Mouse (Mus musculus) Patski (cell line): ENCODE data around the gene Zbtb7b. TPM values are rescaled to one million over a fixed set of nuclear protein-coding genes. Genes with fewer than 3 reads are reported as not detected.

ENCODE experiments used
- ATAC-seq: fragments of 100-300 bp; one replicate; pipeline ENCODE4 v1.8.0; 2021
- CTCF ChIA-PET: fragments of 350-600 bp; sonication (Branson Sonifier 250); formaldehyde crosslinking; loops from one replicate; lab custom pipeline; 2022; ENCODE audit warnings: inconsistent platforms; lab: Charles Lee
- POLR2A ChIA-PET: fragments of 350-600 bp; sonication (Branson Sonifier 250); formaldehyde crosslinking; loops from one replicate; lab custom pipeline; 2022; ENCODE audit warnings: antibody characterized with exemption, inconsistent platforms; lab: Charles Lee
- DNase-seq: peaks from one replicate; pipeline ENCODE4 v3.0.0-alpha.2; 2011; ENCODE audit warnings: low read depth, low spot score
- H3K27me3 ChIP-seq: fragments of 371-371 bp; one replicate; pipeline ENCODE4 v1.5.1; 2021
- CTCF ChIP-seq: fragments of 100-300 bp; IDR thresholded peaks from one replicate; pipeline ENCODE4 v1.5.1; 2021
- in situ Hi-C: fragments of 300-500 bp; cut with MboI; formaldehyde crosslinking; loops from 3 replicates; pipeline ENCODE4 v1.11.1; 2018; ENCODE audit warnings: low pct_unique_long_range_greater_than_20kb, mixed read lengths
- polyA plus RNA-seq: library from polyadenylated mRNA; unstranded; gene quantifications from one replicate; pipeline ENCODE4 v1.2.3, GENCODE M21; 2021

Zbtb7b gene
- polyA plus RNA-seq, 1 experiment from 2014 or later: 73.7 TPM

DNA sequence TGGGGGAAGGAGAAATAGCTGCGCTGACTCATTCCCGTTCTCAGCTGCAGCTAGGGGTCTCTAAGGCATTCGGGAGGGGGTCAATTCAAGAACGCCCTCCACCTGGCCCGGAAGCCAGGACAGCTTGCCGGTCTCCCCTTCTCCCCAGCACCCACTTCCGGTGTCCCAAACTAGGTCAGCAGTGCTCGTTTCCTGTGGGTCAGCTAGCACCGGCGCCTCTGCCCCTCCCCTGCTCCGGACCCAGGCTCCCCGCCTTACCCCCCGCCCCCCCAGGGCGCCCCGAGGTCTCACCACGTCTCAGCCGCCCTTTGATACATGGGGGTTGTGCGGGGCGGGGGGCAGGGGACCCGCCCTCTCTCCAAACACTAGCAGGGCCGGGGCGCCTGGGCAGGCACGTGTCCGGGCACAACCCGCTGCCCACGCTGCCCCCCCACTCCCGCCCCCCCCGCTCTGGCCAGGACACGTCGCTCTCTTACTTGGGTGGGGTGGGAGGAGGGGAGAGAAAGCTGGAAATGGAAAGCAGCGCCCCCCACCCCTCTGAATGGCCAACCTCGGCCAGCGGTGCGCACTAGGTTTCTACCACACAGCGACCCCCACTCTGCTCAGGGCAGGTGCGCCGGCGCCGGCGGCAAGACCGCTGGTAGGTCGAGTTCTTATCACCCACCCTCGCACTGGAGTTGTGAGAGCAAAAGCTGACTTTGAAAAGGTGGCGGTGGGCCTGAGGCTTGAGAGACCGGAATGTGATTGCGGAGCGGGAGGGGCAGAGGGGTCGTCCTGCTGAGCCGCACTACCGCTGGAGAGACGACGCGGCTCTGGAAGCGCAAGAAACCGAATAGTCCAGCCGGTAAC is 2.7 kb downstream of the Zbtb7b start:
- no peak for TF ChIP-seq CTCF
- in situ Hi-C loops: no loop called here
- ChIA-PET POLR2A (interaction anchor here (0.6 to 8.2 kb wide), 14 partner anchors 14 to 689 kb away, joined by 3 to 56 read pairs (median 4); partner anchors contain the start of genes Efna1 and Flad1), CTCF (interaction anchor here (1.2 to 2.1 kb wide), 9 partner anchors 10 to 94 kb away, joined by 3 to 11 read pairs (median 5); no protein-coding TSS in a partner anchor)
- ATAC-seq (no peak), DNase-seq (no peak)
- H3K27me3 ChIP-seq: no peaks in the 10 kb centered on the region

DNA sequence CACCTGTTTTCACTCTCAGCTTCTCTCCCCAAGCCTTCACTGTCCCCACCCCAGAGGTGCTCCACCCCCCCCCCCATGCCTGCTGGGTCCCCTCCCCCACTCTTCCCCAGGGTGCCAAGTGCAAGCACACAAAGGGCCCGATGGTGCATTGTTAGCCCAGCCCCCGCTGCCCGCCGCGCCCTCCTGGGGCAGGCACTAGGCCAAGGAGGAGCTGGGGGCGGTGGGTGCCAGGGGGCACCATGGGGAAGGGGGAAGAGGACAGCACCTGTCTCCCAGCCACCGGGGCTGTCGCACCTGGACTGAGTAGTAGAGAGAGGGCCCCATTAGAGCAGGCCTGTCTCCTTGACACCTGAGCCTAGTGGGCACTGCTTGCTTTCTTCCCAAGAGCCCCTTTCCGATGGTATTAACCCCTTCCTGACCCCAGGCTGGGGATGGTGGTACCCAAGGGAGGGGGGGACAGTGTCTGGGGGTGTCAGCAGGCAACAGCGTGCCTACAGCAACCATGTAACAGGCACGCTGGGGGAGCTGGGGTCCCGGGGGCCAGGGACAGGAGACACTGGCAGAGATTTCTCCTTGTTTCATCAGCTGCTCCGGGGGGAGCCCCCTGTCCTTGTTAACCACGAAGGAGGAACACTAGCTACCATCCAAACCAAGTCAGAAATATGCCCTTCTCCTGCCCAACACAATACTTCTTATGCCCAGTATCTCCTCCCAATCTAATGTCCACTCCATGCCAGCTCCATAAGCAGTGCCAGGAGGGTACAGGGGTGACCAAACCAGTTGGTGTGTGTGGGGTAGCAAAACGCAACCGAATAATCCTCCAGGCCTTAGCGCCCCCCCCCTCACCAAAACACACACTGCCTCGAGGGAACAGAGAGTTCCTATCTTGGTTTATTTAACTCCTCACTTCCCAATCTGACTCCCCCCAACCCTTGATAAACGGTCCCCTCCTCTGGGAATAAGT is 3.6 kb downstream of the Zbtb7b start:
- ATAC-seq (no peak), DNase-seq (no peak)
- ChIA-PET CTCF (interaction anchor here (1.2 to 2.1 kb wide), 7 partner anchors 9 to 51 kb away, joined by 3 to 11 read pairs (median 5); no protein-coding TSS in a partner anchor), POLR2A (interaction anchor here (0.5 to 8.2 kb wide), 13 partner anchors 9 to 690 kb away, joined by 3 to 56 read pairs (median 4); partner anchors contain the start of gene Flad1)
- no peak for TF ChIP-seq CTCF
- H3K27me3 ChIP-seq: no peaks in the 10 kb centered on the region
- in situ Hi-C loops: no loop called here

DNA sequence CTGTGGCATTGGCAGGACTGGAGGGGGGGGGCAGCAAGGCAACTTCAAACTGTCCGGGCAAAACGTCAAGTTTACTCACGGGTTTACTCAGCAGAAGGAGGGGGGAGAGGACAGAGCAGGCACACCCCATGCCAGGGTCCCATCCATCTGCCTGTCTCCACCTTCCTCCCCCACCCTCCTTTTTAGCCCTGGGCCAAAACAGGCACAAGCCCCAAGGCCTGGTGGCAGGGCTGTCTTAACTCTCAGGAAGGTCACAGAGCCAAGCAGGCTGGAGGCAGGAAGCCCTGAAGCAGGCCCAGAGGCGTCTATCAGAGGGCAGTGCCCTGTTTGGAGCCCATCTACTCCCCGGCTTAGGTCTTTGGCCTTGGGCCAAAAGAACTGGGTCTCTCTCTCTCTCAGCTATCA is 4.5 kb downstream of the Zbtb7b start:
- in situ Hi-C loops: no loop called here
- DNase-seq: no peak
- H3K27me3 ChIP-seq: no peaks in the 10 kb centered on the region

DNA sequence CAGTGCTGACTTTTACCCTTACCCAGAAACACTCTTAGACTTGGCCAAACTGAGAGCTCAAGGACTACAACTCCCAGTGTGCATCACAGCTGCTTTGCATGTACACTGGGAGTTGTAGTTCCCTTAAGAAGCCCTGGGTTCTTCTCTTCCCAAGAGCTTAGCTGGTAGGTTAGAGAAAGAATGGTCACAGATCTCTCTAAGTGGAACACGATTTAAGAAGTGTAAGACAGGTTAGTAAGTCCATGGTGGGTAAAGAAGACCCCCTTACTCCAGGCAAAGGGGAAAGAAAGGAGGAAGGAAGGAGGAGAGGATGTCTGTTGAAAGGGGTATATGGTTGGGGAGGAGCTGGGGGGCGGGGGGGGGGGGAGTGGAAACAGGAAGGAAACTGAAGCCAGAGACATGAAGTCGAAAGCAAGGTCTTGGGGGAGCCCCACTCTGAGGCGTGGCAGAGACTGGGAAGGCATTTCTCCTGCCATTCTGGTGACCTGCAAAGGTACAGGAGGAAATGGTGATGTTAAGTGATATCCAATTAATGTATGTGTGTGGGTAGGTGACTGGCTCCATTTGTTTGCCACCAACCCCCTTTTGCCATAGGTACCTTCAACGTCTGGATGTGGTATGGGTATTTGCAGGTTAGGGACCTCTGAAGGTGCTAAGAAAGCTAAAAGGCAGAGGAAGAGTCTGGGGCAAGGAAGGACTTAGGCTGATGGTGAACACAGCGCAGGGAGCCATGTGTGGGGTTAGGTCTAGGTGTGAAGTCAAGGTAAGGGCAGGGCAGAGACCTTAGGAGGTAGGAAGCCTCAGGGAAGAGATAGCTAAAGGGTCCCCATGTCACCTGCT is 5.5 kb downstream of the Zbtb7b start:
- TF ChIP-seq CTCF: no peak
- no peak for ATAC-seq
- POLR2A ChIA-PET: interaction anchor here (2.1 to 8.2 kb wide), 2 partner anchors 12 to 32 kb away, joined by 12 to 56 read pairs; no protein-coding TSS in a partner anchor

More for the DNA sequence above, 4.5 kb downstream of the Zbtb7b start:
- ChIA-PET POLR2A (interaction anchor here (0.8 to 8.2 kb wide), 4 partner anchors 8 to 39 kb away, joined by 3 to 56 read pairs (median 8); no protein-coding TSS in a partner anchor), CTCF (interaction anchor here (1.2 to 2.0 kb wide), 2 partner anchors 12 to 50 kb away, joined by 3 to 5 read pairs; no protein-coding TSS in a partner anchor)
- TF ChIP-seq CTCF: no peak
- no peak for ATAC-seq

DNA sequence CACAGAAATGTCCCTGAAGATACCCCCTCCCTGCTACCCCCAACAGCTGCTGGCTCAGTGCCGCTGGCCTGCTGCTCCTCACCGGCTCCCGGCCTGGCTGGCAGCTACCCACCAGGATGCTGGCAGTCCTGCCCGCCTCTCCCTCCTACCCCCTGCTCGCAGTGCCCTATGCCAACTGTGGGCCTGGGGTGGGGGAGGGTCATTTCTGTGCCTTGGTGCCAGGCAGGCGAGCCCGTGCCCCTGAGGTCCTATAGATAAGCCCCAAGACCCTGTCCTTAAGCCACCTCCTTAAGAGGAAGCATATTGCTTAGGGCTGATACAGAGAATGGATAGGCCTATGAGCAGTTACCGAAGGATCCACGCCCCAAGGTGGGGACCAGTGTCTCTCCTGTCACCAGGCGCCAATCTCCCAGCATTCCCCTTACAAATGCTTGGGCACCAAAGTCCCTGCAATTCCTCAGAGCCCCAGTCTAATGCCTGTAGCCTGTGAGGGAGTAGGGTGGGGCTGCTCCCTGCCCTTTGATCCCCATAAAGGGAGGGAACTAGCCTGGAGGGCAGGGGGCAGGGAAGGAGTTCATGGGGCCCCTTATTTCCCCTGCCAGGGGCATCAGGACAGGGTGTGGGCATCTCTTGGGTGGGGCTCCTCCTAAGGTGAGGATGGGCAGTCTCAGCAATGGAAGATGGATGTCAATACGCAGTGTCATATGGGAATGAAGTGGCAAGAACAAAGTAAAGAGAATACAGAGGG is 6.3 kb downstream of the Zbtb7b start:
- ATAC-seq (no peak), DNase-seq (no peak)
- ChIA-PET POLR2A (interaction anchor here (1.3 kb wide), 1 partner anchor 15 kb away, joined by 6 read pairs; no protein-coding TSS in a partner anchor), CTCF (interaction anchor here (0.7 to 1.7 kb wide), 4 partner anchors 8 to 34 kb away, joined by 3 to 9 read pairs (median 4); partner anchors contain the start of gene Dcst2)
- H3K27me3 ChIP-seq: no peaks in the 10 kb centered on the region
- in situ Hi-C loops: no loop called here
- TF ChIP-seq CTCF: no peak

More for the DNA sequence above, 5.5 kb downstream of the Zbtb7b start:
- CTCF ChIA-PET: interaction anchor here (0.7 to 1.5 kb wide), 4 partner anchors 9 to 27 kb away, joined by 3 to 4 read pairs (median 3); partner anchors contain the start of gene Dcst2
- no peaks in the 10 kb centered on the region for H3K27me3 ChIP-seq
- in situ Hi-C loops: no loop called here
- no peak for DNase-seq

DNA sequence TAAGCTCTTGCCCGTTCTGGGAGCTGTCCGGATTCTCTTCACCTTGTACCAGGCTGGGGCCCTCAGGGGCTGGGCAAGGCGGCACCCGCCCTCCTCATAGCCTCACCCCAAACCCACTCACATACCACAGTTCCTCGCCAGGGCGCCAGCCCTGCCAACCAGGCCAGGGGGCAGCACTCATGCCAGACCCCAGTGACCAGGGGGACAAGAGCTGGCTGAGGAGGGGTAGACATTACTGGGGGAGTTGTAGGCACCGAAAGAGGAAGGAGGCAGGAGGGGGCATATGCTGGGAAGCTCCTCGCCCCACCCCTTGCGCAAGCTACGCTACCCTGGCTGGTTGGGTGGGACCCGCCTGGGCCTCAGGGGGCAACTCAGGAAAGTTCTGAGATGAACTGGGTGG is 6.9 kb downstream of the Zbtb7b start:
- ATAC-seq: no peak

DNA sequence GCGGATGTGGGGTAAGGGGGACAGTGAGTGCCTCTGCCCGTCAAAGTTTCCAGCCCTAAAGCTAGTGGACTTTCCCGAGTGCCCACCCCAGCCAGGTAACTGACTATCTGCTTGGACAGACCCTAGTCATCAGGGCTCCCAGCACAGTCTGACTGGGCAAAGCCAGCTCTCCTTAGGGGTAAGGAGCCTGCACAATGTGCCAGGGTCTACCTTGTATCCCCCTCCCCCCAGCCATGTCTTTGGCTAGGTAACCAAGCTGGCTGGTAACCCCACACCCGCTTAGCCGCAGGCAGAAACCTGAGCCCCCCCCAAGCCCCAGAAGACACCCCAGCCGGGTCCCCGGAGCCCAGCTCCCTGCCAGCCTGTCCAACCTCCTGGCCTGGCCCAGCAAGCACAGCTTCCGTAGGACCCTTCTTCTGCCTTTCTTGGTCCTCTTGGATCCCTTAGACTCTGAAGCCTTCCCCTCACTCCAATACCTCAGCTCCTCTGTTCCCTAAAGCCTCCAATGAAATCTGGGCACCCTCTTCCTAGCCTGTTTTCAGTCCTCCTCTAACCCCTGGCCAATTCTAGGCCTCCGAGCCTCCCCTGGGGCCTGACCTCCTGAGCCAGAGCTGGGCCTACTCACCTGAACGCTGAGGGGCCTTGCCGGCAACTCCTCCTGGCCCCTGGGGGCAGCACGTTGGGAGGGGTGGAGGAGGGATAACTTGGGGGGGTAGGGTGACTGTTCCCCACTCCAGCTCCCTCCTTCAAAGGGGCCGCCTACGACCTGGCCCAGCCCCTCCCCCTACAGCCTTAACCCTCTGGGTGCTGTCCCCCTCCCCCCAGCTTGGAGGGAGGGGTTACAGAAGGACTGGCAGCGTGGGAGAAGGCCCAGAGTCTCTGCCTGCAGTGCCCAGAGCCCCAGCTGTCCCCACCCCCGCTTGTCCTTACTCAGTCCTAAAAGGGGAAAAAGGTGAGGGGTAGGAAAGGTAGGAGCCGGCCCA is 7.8 kb downstream of the Zbtb7b start:
- ChIA-PET POLR2A (interaction anchor here (1.3 to 1.4 kb wide), 2 partner anchors 9 to 14 kb away, joined by 4 to 6 read pairs; no protein-coding TSS in a partner anchor), CTCF (interaction anchor here (1.7 kb wide), 1 partner anchor 33 kb away, joined by 9 read pairs; no protein-coding TSS in a partner anchor)
- in situ Hi-C loops: no loop called here
- H3K27me3 ChIP-seq: no peaks in the 10 kb centered on the region
- no peak for ATAC-seq
- TF ChIP-seq CTCF: no peak
- no peak for DNase-seq

More for the DNA sequence above, 6.9 kb downstream of the Zbtb7b start:
- CTCF ChIA-PET: interaction anchor here (1.7 kb wide), 1 partner anchor 33 kb away, joined by 9 read pairs; no protein-coding TSS in a partner anchor
- TF ChIP-seq CTCF: no peak
- DNase-seq: no peak
- POLR2A ChIA-PET: interaction anchor here (1.3 to 1.4 kb wide), 2 partner anchors 10 to 15 kb away, joined by 4 to 6 read pairs; no protein-coding TSS in a partner anchor
- H3K27me3 ChIP-seq: no peaks in the 10 kb centered on the region
- in situ Hi-C loops: no loop called here
